Mouse (Mus musculus) cortical plate, adult 2 months (tissue): ENCODE data around the gene Igfbpl1.

Experiments
- CTCF ChIP-seq: fragments of 200-500 bp; IDR thresholded peaks from 2 replicates; pipeline ENCODE4 v1.5.1; 2011; ENCODE audit warnings: mild to moderate bottlenecking, control low read depth, low read length; ENCODE audit not compliant: insufficient read depth; ENCODE audit errors: extremely low read depth
- POLR2A ChIP-seq: fragments of 200-500 bp; IDR thresholded peaks from 2 replicates; pipeline ENCODE4 v1.6.1; 2011; ENCODE audit warnings: mild to moderate bottlenecking, low read length, control low read depth; ENCODE audit not compliant: insufficient read depth; ENCODE audit errors: extremely low read depth

DNA sequence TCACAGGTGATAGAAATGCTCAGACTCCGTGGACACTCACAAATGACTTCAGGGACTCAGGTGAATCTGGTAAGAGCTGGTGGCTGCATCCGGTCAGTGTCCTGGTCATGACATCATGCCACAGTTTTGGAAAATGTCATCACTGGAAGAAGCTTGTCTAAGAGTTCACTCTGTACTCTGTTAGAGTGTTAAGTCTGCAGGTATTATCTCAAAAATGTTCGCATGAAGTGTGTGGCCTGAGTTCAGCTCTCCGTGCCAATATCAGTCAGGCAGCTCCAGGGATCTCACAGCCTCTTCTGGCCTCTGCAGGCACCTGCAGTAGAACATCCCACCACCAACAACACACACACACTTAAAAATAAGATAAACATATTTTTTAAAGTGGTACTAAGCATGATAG, 64.1 kb downstream of the Igfbpl1 start:
- TF ChIP-seq CTCF (no peak), POLR2A (no peak)
